Mouse (Mus musculus) urinary bladder, postnatal 14 days (tissue): ENCODE results near the gene Gm10518.
"Not testable (repeated sequence)": the region's sequence is repeated elsewhere in the genome, so short reads cannot be mapped to it uniquely, and the experiment has no call there.

Source experiments
- DNase-seq: peaks from one replicate; pipeline ENCODE4 v3.0.0; 2021; ENCODE audit warnings: low spot score

Gene Gm10518

DNA sequence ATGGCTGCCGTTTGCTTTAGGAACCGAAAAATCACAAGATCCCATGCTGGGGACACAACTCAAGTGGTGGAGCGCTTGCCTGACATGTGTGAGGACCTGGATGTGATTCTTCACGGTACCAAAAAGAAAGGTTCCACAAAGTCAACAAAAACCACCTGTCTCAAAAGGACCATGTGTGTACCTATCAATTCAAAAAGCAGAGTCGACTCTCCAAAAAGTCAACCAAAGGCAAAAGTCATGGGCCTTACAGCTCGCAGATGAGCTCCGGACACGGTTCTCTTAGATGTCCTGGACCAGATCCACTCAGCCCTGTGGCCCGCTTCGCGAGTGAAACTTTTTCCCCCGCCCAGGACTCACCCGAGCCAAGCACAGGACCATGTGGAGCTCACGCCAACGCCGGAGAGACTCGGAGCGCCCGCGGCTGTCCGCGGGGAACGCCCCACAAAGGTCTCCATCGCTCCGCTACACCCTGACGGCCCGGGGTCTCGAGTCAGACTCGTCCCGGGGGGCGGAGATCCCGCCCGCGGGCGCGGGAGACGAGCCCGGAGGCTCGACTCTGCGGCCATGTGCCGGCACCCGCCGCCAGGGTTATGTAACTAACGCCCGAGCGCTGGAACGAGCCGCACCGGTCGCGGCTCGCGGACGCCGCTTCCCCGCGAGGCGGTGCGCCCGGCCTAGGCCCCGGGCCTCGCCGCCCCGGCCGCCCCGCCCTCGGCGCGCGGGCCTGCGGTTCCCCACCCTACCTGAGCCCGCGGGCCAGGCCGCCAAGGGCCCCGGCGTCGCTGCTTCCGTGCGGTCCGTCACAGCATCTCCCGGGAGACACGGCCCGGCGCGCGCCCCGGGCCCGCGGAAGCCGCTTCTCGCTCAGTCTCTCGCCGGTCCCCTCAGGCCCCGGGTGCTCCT lies at the start of gene Gm10518:
Gene Gm10518, plus strand, starts transcription at position 767 of the 903 bp plus-strand sequence.
- peak; percentile 61 for DNase-seq

DNA sequence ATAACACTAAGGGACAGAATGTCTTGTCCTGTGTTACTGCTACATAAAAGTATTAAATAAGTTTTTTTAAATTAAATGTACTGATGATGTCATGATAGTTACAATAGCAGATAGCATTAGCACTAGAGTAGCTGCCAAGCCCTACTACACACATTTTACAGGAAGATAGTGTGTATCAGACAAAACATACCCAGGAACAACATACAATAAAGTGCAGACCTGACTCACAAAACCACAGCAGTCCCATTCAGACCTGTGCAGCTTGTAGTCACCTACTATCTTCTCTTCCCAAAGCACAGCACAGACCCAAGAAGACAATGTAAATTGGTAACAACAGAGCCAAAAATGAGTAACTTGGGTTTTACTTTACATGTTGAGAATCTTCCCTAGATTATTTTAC lies 46.7 kb upstream of the Gm10518 start:
- DNase-seq = no peak

DNA sequence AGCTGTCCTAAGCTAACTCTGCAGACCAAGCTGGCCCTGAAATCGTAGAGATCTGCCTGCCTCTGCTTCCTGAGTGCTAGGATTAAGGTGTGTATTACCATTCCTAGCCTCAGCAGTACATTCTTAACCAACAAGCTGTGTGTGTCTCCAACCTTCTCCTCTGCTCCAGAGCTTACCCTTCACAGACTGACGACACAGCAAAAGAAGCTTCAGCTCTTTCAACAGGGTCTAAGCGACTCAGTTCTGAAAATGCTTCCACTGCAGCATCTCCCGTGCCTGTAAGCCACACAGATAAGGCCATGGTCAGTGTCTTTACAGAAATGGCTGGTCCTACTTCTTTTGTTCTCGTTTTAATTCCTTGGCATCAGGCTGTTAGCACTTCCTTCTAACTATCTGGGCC lies 43.1 kb upstream of the Gm10518 start:
- DNase-seq = no peak

DNA sequence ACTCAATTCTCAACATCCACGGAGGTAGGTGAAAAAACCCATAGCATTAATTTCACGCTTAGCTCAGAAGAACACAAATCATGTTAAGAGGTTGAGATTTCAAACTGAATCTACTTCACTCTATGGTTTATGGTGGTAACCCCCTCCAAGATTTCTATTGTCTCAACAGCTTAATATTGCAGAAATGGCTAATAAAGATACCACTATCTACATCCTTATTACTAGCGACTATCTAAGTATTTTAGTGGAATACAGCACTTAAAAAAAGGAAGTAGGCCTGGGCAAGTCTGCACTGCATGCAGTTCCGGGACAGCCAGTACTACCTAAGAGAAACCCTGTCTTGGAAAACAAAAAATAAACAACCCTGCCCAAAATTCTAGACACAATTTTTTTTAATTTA lies 42.6 kb upstream of the Gm10518 start:
- no peak for DNase-seq

DNA sequence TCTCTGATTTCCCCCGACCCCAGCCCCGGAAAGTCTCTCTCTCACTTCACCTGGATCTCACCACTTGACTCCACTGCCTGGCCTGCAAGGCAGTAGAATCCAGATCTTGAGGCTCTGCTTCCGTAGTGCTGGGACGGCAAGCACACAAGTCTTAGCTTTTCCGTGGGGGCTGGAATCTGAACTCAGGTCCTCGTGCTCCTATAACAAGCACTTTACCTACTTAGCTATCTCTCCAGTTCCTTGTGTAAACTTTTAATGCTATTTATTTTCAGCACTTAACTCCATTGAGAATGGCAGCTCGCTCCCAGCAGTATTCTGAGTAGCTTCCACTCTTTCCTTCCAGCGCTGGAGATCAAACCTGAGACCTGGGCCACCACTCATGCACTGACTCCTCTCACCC lies 26.3 kb upstream of the Gm10518 start:
- no peak for DNase-seq

DNA sequence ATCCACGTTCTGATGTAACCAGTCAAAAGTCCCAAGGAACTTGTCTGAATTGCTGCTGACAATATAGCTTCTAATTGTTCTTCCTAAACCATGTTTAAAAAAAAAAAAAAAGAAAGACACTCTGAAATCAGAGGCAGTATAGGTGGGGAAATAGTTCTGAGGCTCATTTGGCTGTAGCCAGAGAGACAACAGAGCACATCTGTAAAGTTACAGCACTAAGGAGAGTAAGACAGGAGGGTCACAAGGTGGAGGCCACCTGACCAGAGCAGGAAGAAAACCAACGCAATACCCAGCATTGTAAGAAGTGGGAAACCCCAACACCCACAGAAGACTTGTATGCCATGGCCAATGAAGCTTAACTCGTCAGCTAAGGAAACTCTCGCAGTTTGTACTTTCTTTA lies 19.1 kb upstream of the Gm10518 start:
- DNase-seq = no peak

DNA sequence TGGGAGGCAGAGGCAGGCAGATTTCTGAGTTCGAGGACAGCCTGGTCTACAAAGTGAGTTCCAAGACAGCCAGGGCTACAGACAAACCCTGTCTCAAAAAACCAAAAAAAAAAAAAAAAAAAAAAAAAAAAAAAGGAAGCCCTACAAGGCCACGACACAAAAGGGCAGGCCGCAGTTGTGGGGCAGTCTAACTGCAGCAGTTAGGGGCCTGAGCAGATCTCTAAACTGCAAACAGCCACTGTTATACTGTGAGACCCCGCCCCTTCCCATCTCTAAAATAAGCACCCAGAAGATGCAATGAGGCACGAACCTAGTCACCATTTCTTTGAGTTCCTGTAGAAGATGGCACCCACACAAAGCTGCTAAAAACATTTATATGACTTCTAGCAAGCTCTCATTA lies 17.7 kb upstream of the Gm10518 start:
- DNase-seq = no peak

DNA sequence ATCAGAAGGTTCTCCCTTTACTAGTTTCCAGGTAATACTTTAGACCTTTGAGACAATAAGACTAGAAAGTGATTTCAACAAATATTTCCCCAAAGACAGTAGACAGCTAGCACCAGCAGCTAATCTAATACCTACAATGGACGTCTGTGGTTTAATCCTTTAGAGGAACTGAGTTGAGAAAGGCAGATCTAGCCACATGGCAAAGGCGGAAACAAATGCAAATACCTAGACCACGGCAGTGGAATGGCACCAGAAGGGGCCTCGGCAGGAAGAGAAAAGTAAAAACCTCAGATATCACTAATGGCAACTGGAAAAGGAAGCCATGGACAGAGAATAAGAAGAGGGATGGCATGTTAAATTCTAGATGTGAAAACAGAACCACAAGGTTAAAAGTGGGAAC lies 15.9 kb upstream of the Gm10518 start:
- no peak for DNase-seq

DNA sequence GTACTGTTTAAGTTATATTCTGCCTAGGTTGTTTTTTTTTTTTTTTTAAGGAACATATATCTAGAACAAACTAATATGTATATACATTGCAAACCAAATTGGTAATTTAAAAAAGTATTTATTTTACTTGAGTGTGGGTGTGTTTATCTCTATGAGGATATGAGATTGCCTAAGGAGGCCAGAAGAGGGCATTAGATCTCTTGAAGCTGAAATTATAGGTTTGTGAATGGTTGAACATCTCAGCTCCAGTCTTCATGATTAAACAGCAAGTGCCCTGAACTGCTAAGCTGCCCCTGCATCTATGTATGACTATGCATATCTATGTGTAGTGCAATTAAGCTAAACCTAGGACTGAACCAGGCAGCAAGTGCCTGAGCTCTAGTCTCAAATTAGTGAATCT lies 4.4 kb upstream of the Gm10518 start:
- no peak for DNase-seq

DNA sequence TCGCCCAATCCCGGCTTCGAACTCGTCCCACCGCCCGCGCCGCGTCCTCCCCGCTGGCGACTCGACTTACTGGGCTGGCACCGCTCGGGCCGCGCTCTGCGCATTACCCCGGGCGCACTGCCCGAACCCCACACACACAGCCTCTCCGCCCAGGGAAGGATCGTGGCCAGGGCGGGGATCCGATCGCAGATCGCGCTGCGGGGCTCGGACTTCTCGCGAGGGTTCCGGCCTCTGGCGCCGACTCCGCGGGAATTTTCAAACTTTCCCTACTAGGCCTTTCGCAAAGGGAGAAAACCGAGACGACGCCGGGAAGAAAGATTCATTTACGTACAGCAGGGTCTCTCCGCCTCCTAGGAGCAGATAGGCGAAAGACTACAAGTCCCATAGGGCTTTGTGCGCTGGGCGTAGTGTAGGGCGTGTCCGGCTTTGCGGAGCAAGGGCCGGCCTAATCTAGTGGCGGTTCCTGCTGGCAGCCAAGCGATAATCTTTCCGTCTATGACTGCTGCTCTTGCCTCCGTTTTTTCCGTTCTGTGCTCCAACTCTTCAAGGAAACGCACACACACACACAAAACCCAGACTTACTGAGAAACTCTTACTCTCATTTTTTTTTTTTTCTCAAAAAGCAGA lies 450 bp downstream of the Gm10518 start, which contains the start of gene Ahctf1:
Gene Ahctf1, minus strand, starts transcription at position 168 of the 627 bp plus-strand sequence.
- DNase-seq = peak; percentile 99

DNA sequence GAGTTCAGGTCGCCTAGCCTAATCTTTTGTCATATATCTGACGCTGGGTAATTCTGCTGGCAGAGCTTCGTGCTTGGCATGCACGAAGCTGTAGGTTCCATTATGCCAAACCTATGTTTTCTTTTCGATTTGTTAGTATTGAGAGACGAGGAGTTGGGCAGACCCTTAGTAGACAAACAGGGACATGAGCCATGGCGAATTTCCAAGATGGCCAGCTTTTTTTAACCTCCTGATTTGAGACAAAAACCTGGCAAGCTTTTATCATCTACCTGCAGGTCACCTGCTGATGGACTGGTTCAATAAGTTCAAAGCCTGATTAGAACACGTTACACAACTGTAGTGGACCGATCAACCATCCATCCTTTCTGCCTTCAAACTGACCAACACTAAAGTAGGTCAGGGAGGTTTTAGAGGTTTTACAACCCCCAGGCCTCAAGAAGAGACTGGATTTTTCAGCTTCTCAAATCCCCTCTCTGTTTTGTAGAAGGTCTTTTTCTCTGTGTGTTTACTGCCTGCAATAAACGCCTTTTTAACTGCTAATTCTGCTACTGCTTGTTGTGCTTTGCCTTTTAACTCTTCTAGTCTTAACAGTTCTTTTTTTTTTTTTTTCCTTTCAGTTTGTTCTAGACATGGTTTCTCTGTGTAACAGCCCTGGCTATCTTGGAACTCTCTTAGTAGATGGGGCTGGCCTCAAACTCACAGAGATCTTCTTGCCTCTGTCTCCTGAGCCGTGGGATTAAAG lies 1.1 kb downstream of the Gm10518 start:
- peak; percentile 13 for DNase-seq

DNA sequence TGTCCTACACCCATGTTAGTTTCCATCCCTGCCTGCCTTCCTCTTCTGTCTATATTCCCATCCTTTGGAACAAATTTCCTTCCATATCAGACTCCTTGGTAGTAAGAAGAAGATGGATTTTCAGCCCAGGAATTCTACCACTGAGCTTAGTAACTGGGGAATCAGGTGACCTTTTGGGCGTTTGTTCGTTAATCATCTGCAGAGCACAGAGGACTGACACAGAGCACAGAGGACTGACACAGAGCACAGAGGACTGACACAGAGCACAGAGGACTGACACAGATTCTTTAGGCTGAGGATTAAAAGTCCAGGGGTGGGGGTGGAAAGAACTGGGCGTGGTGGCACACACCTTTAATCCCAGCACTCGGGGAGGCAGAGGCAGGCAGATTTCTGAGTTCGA lies 2.6 kb downstream of the Gm10518 start:
- no peak for DNase-seq

DNA sequence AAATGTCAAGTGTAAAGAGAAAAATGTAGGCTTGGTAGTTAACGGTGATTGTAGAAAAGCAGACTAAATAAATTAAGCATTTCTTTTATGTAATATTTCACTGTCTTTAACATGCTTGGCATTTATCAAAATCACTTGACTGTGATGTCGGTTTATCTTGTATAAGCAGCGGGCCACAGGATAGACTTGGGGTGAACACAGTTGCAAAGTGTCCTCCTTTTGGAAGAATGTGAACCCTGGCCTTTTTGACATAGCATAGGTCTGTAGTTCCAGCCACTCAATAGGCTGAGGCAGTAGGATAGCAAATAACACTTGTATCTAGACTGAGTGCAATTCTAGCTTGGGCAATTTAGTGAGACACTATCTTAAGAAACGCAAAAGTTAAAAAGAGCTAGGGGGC lies 4.3 kb downstream of the Gm10518 start:
- no peak for DNase-seq

DNA sequence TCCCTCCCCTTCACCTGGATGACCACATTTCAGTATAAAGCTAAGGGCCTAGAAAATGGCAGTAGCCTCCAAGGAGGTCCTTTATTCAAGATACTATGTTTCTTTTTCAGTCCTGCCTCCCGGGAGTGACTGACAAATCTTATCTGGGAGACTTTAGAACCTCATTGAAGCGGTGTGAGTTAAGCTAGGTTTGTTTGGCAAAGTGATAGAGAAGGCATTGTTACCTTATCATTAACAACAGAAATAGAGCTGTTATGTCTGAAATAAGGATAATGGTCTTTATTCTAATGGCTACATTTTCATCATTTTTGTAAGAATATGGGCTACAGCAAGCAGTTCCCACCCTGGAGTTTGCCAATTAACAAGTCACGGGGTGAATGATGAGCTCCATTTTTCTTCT lies 5.1 kb downstream of the Gm10518 start:
- no peak for DNase-seq

DNA sequence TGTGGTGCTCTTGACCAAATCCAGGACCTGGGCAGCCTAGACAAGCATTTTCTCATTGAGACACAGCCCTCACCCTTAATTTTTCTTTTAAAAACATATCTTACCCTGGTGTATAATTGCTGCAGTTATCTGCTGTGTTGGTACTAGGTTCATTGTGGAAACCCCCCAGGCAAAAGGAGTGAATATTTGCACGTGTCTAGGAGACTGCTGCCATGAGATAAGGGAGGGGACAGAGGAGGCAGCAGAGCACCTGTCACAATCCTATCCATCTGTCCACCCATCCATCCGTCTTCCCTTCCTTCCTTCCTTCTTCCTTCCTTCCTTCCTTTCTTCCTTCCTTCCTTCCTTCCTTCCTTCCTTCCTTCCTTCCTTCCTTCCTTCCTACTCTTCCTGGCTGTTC lies 10.2 kb downstream of the Gm10518 start:
- DNase-seq = no peak

DNA sequence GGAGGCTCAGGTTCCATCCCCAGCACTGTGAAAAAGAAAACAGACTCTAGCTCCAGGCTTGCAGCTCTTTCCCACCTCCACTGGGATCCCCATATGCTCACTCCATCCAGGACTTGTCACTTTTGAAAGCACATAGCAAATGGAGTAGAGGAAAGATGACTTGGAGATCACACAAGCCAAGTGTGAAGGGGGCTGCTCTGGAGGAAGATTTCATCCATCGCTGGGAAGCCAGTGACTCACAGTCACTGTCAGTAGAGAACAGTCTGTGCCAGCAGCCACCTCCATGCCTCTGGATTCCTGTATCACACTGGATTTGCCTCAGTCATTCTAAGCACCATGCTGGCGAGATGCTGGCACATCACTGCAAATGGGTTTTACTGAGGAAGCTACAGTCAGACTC lies 11.4 kb downstream of the Gm10518 start:
- DNase-seq = no peak

DNA sequence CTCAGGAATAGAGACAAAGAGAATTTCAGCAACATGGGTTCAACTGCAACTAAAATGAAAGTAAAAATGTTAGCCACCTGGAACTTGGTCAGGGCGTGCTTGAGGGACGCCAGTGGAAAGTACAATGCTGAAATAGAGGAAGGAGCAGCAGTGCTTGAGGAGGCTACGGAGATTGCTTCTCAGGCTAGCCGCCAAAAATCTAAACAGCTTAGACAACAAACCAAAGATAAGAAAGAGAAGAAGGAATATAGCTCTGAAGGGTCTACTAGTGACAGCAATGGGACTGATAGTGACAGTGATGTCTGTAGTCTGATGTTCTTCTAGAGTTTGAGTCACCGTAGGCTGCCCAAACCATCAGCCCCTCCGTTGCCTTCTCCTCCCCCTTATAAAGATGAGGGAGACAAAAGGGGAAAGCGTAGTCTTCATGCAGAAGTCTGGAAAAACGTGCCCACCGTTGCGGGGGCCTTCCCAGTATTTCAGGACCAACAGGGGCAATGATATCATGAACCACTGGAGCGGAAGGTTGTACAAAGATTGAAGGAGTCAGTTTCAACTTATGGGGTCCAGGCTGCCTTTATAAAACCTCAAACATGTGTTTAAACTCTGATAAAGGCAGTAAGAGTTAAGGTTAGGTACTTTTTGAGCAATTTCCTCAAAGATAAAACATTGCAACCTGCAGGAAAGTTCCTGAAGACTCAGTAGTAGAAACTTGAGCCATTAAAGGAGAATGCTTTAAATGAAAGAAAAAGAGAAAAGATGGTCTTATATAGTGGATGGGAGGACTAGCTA lies 15.5 kb downstream of the Gm10518 start:
- not testable (repeated sequence) for DNase-seq

DNA sequence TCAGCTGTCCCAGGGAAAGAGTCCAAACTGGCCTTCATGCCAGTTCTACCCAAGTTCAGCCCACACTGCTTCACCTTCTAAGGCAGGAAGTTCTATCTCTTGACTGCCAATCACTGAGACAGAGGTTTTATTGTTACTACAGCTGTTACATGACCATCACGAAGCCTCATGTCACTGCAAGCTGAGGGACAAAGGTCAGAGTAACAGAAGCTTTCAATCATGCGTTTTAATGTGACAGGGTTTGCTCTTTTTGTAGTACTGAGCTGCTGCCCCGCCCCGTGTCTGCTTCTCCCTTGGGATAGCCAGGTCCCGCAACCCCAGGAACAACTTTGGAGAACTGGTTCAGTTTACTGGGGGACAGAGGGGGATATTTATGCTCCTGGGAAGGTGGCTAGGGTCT lies 21.4 kb downstream of the Gm10518 start:
- DNase-seq = no peak

DNA sequence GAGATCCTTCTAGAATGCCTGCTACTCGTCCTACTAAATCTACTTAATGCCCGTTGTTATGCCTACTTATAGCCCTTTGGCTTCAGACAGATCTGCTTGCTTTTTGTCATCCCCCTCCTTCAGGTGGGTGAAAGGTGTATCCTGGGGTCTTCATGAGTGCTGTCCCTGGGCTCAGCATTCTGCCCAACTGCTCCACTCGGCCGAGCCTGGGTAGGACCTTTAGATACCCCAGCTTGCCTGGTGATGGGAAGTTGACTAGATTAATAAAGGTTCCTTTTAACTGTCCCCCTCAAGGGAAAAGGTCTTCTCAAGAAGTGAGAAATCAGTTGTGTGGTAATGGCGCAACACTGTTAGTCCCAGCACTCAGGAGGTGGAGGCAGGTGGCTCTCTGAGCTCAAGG lies 24.9 kb downstream of the Gm10518 start:
- no peak for DNase-seq

DNA sequence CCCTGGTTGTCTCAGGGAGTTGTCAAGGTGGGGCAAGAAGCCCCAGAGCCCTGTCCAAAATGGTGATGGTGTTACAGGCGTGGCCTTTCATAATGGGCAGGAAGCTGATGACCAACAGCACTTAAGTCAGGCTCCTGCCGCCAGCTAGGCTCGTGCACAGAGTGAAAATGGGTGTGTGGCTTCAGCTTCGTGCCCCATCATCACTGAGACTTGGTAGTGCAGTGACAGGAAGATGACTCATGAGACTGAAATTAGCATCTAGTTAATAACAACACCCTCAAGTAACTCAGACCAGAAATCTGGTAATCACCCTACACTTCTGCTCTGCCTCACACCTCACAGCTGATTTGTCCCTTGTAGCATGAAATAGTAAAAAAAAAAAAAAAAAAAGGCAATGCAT lies 25.7 kb downstream of the Gm10518 start:
- DNase-seq = no peak

DNA sequence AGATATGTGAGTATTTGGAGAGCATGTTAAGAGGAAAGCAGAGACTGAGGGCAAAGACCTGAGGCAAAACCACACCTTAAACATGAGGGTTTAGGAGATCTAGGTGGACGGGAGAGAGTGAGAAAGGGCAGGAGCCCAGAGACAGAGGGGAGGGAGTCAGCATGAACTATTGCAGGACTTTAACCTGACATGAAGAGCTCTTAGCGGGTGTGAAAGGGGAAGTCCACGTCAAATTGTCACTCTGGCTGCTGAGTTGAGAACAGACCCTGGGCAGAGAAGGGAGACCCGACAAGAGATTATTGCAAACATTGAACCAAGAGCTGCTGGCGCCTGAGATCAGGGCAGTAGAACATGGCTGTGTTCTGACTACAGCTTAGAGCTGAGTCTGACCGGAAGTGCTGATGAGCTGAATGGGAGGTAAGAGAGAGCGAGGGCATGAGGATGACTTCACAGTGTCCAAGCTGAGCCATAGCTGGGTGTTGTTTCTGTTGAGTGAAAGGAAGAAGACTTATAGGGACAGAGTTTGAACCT lies 29.6 kb downstream of the Gm10518 start:
- no peak for DNase-seq

DNA sequence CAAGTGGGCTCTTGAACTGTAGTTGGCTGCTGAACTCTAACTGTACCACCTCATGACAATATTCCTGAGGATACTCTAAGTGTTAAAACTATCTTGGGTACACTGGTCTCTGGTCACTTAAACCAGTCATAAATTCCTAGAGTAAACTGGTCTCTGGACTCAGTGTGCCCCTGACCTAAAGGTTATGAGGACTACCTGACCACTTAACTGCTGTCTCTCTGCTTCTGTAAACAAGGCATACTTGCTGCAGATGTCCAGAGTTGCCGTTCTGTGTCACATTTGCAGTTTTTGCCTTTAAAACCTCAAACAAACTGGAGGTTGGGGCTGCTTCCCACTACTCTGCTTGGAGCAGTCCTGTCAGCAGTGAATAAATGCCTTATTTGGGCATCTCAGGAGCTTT lies 30.4 kb downstream of the Gm10518 start:
- no peak for DNase-seq
